Mouse (Mus musculus) kidney, adult 8-10 months (tissue): ENCODE results near the gene Ergic1.
A peak's percentile ranks its signal among the peaks of the same experiment; 100 is the strongest.

Experiments
- DNase-seq, 2 experiments: peaks; one replicate each; pipeline ENCODE4 v3.0.0; 2022

The Ergic1 gene

GRCm38 (mm10) chr17:26671268-26671667 is 110.0 kb downstream of the Ergic1 start:
- no peak for DNase-seq

GRCm38 (mm10) chr17:26675845-26676244 is 114.6 kb downstream of the Ergic1 start:
- DNase-seq, result no peak

GRCm38 (mm10) chr17:26676252-26676615 is 114.9 kb downstream of the Ergic1 start:
- DNase-seq, result peak; percentile 91 to 94

- DNase-seq, result peak; percentile 58 to 66
These were observed 115.5 kb downstream of the Ergic1 start for GRCm38 (mm10) chr17:26676616-26677376.

GRCm38 (mm10) chr17:26677711-26678637 is 116.7 kb downstream of the Ergic1 start:
- DNase-seq, result peak; percentile 41 to 70

- DNase-seq, result no peak
These were observed 120.0 kb downstream of the Ergic1 start for GRCm38 (mm10) chr17:26681276-26681675.

GRCm38 (mm10) chr17:26686334-26687000 is 125.2 kb downstream of the Ergic1 start:
- peak in 1 of 2 experiments; percentile 29 for DNase-seq

- DNase-seq, result no peak
These were observed 127.8 kb downstream of the Ergic1 start for GRCm38 (mm10) chr17:26688795-26689735.

GRCm38 (mm10) chr17:26689810-26690209 is 128.5 kb downstream of the Ergic1 start:
- DNase-seq, result no peak

- no peak for DNase-seq
These were observed 128.9 kb downstream of the Ergic1 start for GRCm38 (mm10) chr17:26690236-26690635.

GRCm38 (mm10) chr17:26691110-26691509 is 129.8 kb downstream of the Ergic1 start:
- peak; percentile 36 to 45 for DNase-seq

- DNase-seq, result no peak
These were observed 132.1 kb downstream of the Ergic1 start for GRCm38 (mm10) chr17:26693424-26693823.

GRCm38 (mm10) chr17:26694171-26694570 is 132.9 kb downstream of the Ergic1 start:
- DNase-seq, result no peak

- DNase-seq, result no peak
These were observed 133.9 kb downstream of the Ergic1 start for GRCm38 (mm10) chr17:26695193-26695592.

- DNase-seq, result peak in 1 of 2 experiments; percentile 27
These were observed 137.6 kb downstream of the Ergic1 start for GRCm38 (mm10) chr17:26698846-26699245.

- peak in 1 of 2 experiments; percentile 47 for DNase-seq
These were observed 138.7 kb downstream of the Ergic1 start for GRCm38 (mm10) chr17:26699819-26700616.

GRCm38 (mm10) chr17:26701565-26701964 is 140.3 kb downstream of the Ergic1 start:
- DNase-seq, result no peak

GRCm38 (mm10) chr17:26702621-26703020 is 141.3 kb downstream of the Ergic1 start:
- DNase-seq, result no peak

GRCm38 (mm10) chr17:26703671-26704070 is 142.4 kb downstream of the Ergic1 start:
- DNase-seq, result no peak

- DNase-seq, result no peak
These were observed 144.4 kb downstream of the Ergic1 start for GRCm38 (mm10) chr17:26705463-26706359.
